Mouse (Mus musculus): Measurements from ENCODE around the gene Pls1. TPM values are rescaled to one million over a fixed set of nuclear protein-coding genes. Genes with fewer than 3 reads are reported as not detected.

The Pls1 gene
- total and polyA plus RNA-seq, 3 experiments, result 0.31 to 1.2 (median 0.34) TPM

DNA sequence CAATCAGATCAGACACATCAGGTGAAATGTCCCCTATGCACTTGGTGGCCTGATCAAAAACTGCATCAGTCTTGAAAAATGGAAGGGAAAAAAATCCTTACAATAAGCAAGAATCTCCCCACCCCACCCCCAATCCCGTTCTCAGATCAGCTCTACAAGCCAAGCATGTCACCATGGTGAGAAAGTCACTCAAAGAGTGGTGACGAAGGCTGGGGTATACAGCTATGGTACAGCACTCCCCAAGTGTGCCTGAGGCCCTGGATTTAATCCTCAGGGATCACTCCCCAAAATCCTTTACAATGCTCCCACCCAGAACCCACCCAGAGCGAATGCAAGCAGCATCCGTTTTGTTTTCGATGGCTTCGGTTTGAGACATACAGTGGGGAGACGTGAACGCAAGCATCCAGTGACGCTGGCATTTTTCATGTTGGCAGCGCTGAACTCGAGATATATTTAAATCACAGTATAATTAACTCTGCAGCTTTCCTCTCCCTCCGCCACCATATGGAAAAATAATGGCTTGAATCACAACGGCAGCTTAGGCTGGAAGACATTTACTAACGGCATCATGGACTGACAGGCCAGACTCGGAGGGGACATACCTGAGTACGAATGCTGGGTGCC, 60.1 kb downstream of the Pls1 start:
- no peaks in the 10 kb centered on the region for H3K36me3 ChIP-seq (ENCODE audit: control insufficient read depth, insufficient read depth, low read length)
- DNase-seq, result no peak
- 88% methylated on average over 16 of the region's 16 CpGs for WGBS
- H3K79me2 ChIP-seq (replicated peaks; ENCODE audit: control insufficient read depth, insufficient read depth, low read length), result no peaks in the 10 kb centered on the region
- H3K4me1 ChIP-seq (ENCODE audit: control insufficient read depth, insufficient read depth, low read length), result no peaks in the 10 kb centered on the region
- TF ChIP-seq POLR2A (IDR thresholded peaks at IDR 0.05; ENCODE audit: insufficient read depth, low read depth, low read length), result no peak
- TF ChIP-seq CTCF (IDR thresholded peaks at IDR 0.05), result no peak
- no peak for TF ChIP-seq EP300 (IDR thresholded peaks at IDR 0.05; ENCODE audit: insufficient read depth, low read depth, low read length)
- H3K27ac ChIP-seq, result no peak overlapping the region
- no peaks in the 10 kb centered on the region for H3K27me3 ChIP-seq (ENCODE audit: control insufficient read depth, insufficient read depth, low read length)
- intact Hi-C loops (cut with DNase I), result no loop called here
- H3K4me3 ChIP-seq, result no peak overlapping the region
- H3K9ac ChIP-seq (ENCODE audit: low read depth, low read length), result no peak overlapping the region

DNA sequence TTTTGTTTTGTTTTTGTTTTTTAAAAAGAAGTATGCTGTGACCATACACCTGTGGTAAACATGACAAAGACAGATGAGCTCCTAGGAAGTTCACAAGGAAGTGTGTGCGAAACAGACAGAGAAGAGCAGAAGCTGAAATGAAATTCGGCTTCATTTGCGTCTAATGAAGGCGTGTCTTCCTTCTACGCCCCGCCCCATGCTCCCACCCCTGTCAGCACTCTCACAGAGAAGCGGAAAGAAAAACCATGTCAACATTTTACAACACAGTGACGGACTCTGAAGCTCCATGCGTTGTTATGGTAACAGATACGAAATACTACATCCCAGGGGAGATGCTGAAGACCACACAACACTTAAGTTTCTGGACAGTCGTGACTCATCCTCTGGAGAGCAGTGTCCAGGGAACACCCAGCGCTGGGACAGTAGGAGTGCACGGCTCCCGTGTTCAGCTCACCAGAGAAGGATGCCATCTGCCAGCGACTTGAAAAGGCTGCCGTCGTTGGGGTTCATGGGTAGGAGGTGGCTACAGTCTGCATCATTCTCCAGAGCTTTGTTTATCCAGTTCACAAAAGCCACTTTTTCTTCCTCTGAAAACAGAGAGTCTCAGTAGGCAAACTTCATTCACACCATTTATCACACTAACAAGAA, 61.3 kb downstream of the Pls1 start:
- DNase-seq, result no peak
- TF ChIP-seq CTCF (IDR thresholded peaks at IDR 0.05) (no peak), POLR2A (IDR thresholded peaks at IDR 0.05; ENCODE audit: insufficient read depth, low read depth, low read length) (no peak), EP300 (IDR thresholded peaks at IDR 0.05; ENCODE audit: insufficient read depth, low read depth, low read length) (no peak)
- Histone ChIP-seq H3K4me1 (ENCODE audit: control insufficient read depth, insufficient read depth, low read length) (no peaks in the 10 kb centered on the region), H3K36me3 (ENCODE audit: control insufficient read depth, insufficient read depth, low read length) (no peaks in the 10 kb centered on the region), H3K27me3 (ENCODE audit: control insufficient read depth, insufficient read depth, low read length) (no peaks in the 10 kb centered on the region), H3K4me3 (no peak overlapping the region), H3K79me2 (replicated peaks; ENCODE audit: control insufficient read depth, insufficient read depth, low read length) (no peaks in the 10 kb centered on the region), H3K9ac (ENCODE audit: low read depth, low read length) (no peak overlapping the region), H3K27ac (no peak overlapping the region)
- 47% methylated on average over 17 of the region's 17 CpGs for WGBS
- intact Hi-C loops (cut with DNase I), result no loop called here

DNA sequence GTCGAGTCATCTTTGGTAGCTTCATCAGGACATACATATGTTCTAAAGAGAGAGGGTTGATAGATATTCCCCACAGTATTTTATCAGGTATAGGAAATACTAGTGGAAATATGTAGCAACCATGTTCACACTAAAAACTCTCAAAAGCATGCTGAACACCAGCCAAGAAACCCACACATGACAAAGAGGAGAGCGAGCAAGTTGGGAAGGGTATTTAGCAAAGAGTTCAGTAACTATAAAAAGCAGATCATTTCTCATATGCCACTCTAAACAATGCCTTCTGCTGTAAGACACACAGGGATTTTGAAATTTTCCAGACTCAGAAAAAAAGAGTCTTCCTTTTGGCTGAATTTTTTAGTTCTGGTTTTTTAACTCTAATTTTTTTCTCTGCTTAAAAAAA, 73.4 kb downstream of the Pls1 start:
- Histone ChIP-seq H3K4me3 (no peak overlapping the region), H3K27me3 (ENCODE audit: control insufficient read depth, insufficient read depth, low read length) (no peaks in the 10 kb centered on the region), H3K4me1 (ENCODE audit: control insufficient read depth, insufficient read depth, low read length) (no peaks in the 10 kb centered on the region), H3K27ac (no peak overlapping the region), H3K79me2 (replicated peaks; ENCODE audit: control insufficient read depth, insufficient read depth, low read length) (no peaks in the 10 kb centered on the region), H3K9ac (ENCODE audit: low read depth, low read length) (no peak overlapping the region), H3K36me3 (ENCODE audit: control insufficient read depth, insufficient read depth, low read length) (no peaks in the 10 kb centered on the region)
- intact Hi-C loops (cut with DNase I), result no loop called here
- no peak for DNase-seq
- WGBS, result 57% methylated on average over 2 of the region's 2 CpGs
- TF ChIP-seq CTCF (IDR thresholded peaks at IDR 0.05) (no peak), POLR2A (IDR thresholded peaks at IDR 0.05; ENCODE audit: insufficient read depth, low read depth, low read length) (no peak), EP300 (IDR thresholded peaks at IDR 0.05; ENCODE audit: insufficient read depth, low read depth, low read length) (no peak)

DNA sequence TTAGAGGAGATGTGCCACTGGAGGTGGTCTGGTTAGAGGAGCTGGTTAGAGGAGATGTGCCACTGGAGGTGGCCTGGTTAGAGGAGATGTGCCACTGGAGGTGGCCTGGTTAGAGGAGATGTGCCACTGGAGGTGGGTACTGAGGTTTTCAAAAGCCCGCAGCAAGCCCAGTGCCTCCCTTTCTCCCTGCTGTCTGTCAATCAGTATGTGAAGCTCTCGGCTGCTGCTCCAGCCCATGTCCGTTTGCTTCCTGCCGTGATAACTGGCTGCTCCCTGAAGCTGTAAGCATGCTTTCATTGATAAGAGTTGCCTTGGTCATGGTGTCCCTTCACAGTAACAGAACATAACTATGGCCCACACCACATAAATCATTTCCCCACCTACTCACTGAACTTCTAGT, 81.9 kb downstream of the Pls1 start:
- H3K36me3 ChIP-seq (ENCODE audit: control insufficient read depth, insufficient read depth, low read length), result no peaks in the 10 kb centered on the region
- H3K4me3 ChIP-seq, result no peak overlapping the region
- H3K27me3 ChIP-seq (ENCODE audit: control insufficient read depth, insufficient read depth, low read length), result no peaks in the 10 kb centered on the region
- TF ChIP-seq CTCF (IDR thresholded peaks at IDR 0.05) (no peak), EP300 (IDR thresholded peaks at IDR 0.05; ENCODE audit: insufficient read depth, low read depth, low read length) (no peak), POLR2A (IDR thresholded peaks at IDR 0.05; ENCODE audit: insufficient read depth, low read depth, low read length) (no peak)
- 43% methylated on average over 4 of the region's 4 CpGs for WGBS
- no peak overlapping the region for H3K27ac ChIP-seq
- no peak for DNase-seq
- no peaks in the 10 kb centered on the region for H3K79me2 ChIP-seq (replicated peaks; ENCODE audit: control insufficient read depth, insufficient read depth, low read length)
- intact Hi-C loops (cut with DNase I), result no loop called here
- no peak overlapping the region for H3K9ac ChIP-seq (ENCODE audit: low read depth, low read length)
- H3K4me1 ChIP-seq (ENCODE audit: control insufficient read depth, insufficient read depth, low read length), result no peaks in the 10 kb centered on the region

DNA sequence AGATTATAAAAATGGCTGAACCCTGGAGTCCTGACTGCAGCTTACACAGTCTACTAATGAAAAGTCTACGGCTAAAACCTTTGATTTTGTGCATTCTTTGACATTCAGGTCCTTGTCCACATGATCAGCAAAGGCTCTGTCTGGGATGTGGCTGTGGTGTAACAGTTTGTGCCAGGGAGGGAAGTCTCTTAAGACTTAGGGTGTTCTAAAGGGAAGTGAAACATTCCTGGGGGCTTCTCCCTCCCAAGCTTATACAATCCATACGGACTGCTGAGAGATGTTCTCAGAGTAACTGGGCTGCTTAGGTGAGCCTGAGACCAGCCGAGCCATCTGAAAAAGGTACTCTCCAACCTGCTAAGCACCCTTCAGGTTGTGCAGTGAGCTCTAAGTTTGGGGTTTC, 82.9 kb downstream of the Pls1 start:
- TF ChIP-seq POLR2A (IDR thresholded peaks at IDR 0.05; ENCODE audit: insufficient read depth, low read depth, low read length) (no peak), EP300 (IDR thresholded peaks at IDR 0.05; ENCODE audit: insufficient read depth, low read depth, low read length) (no peak), CTCF (IDR thresholded peaks at IDR 0.05) (no peak)
- WGBS, result 81% methylated on average over 3 of the region's 3 CpGs
- H3K27ac ChIP-seq, result no peak overlapping the region
- no peak overlapping the region for H3K4me3 ChIP-seq
- no peaks in the 10 kb centered on the region for H3K79me2 ChIP-seq (replicated peaks; ENCODE audit: control insufficient read depth, insufficient read depth, low read length)
- DNase-seq, result no peak
- intact Hi-C loops (cut with DNase I), result no loop called here
- H3K36me3 ChIP-seq (ENCODE audit: control insufficient read depth, insufficient read depth, low read length), result no peaks in the 10 kb centered on the region
- no peaks in the 10 kb centered on the region for H3K27me3 ChIP-seq (ENCODE audit: control insufficient read depth, insufficient read depth, low read length)
- no peak overlapping the region for H3K9ac ChIP-seq (ENCODE audit: low read depth, low read length)
- no peaks in the 10 kb centered on the region for H3K4me1 ChIP-seq (ENCODE audit: control insufficient read depth, insufficient read depth, low read length)

DNA sequence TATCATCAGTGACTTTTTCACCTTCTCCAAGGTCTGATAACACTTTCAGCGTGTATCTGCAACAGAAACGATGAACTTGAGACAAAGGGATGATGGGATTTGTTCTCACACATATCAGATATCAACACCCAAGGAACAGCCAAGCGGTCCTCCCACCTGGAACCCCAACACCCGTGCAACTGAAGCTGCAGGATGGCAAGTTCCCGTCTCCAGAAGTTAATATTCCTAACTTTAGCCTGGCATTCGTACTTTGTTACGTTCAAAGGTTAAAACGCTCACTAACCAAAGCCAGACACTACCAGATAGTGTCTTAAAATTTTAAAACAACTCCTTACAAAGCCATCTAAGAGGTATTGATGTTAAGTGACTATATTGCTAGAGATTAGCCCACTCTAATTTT, 83.7 kb downstream of the Pls1 start:
- no peaks in the 10 kb centered on the region for H3K27me3 ChIP-seq (ENCODE audit: control insufficient read depth, insufficient read depth, low read length)
- WGBS, result 75% methylated on average over 8 of the region's 8 CpGs
- H3K4me3 ChIP-seq, result no peak overlapping the region
- no peaks in the 10 kb centered on the region for H3K79me2 ChIP-seq (replicated peaks; ENCODE audit: control insufficient read depth, insufficient read depth, low read length)
- no peaks in the 10 kb centered on the region for H3K36me3 ChIP-seq (ENCODE audit: control insufficient read depth, insufficient read depth, low read length)
- H3K9ac ChIP-seq (ENCODE audit: low read depth, low read length), result no peak overlapping the region
- intact Hi-C loops (cut with DNase I), result no loop called here
- H3K27ac ChIP-seq, result no peak overlapping the region
- TF ChIP-seq POLR2A (IDR thresholded peaks at IDR 0.05; ENCODE audit: insufficient read depth, low read depth, low read length) (no peak), CTCF (IDR thresholded peaks at IDR 0.05) (no peak), EP300 (IDR thresholded peaks at IDR 0.05; ENCODE audit: insufficient read depth, low read depth, low read length) (no peak)
- DNase-seq, result no peak
- no peaks in the 10 kb centered on the region for H3K4me1 ChIP-seq (ENCODE audit: control insufficient read depth, insufficient read depth, low read length)

Measured in heart, adult 2 months (tissue).